Mouse (Mus musculus): Measurements from ENCODE around the gene Tssc4. TPM values are rescaled to one million over a fixed set of nuclear protein-coding genes. Genes with fewer than 3 reads are reported as not detected.

Tssc4 gene
- polyA plus RNA-seq, 1 experiment from 2014 or later = 45.7 TPM

DNA sequence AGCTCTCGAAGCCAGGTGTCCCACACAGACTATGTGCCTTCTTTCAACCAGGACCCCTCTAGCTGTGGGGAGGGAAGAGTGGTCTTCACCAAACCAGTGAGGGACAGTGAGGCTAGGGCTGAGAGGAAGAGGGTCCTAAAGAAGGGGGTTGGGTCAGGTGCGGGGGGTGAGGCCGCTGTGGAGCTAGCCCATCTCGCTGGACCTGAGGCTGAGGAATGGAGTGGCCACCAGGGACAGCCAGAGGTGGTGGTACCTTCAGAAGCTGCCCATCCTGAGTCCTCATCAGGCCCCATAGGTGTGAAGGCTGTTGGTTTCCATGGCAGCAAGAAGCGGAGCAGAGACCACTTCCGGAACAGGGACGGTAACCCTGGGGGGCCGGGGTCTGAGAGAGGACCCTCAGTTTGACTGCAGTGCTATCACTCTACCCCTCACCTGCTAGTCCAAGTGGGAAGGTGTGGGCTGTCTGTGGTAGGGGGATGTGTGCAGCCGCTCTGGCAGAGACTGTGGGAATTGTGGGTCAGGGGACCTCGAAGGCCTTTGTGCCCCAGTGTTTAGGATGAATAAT is 1.5 kb downstream of the Tssc4 start:
- Histone ChIP-seq H3K9ac (peak overlapping the region; percentile 89), H3K4me1 (replicated peaks) (peaks cover 24% of the 10 kb centered on the region), H3K9me3 (replicated peaks) (no peaks in the 10 kb centered on the region), H3K36me3 (peaks cover 27% of the 10 kb centered on the region), H3K27me3 (no peaks in the 10 kb centered on the region), H3K4me3 (peak overlapping the region; percentile 86), H3K27ac (peak overlapping the region; percentile 92; the same call in 1 of the 2 replicates), H3K4me2 (peak overlapping the region; percentile 94)
- no peak for ATAC-seq (replicated peaks; ENCODE audit: insufficient number of reproducible peaks, insufficient read depth, low FRiP score, low read depth)
- WGBS = 92% methylated on average over 10 of the region's 10 CpGs

DNA sequence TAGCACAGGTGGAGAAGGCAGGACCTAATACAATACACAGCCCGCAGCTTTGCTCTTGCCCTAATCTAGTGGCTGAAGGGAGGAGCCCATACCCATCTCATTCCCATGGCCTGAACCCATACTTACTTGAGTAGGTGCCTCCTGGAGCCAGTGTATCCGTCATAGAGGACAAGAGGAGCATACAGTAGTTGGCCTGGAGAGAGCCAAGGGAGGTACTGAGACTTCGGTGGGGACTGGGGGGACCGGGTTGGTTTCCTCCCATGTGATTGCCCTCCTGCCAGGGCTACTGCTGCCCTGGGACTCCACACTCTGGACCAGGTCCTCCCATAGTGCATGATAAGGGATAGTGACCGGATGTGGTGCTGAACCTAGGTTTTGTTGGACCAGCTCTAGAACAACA is 3.6 kb downstream of the Tssc4 start:
- Histone ChIP-seq H3K27me3 (no peaks in the 10 kb centered on the region), H3K4me3 (no peak overlapping the region), H3K4me1 (replicated peaks) (peaks cover 24% of the 10 kb centered on the region), H3K36me3 (peaks cover 7% of the 10 kb centered on the region), H3K4me2 (no peak overlapping the region), H3K9ac (no peak overlapping the region), H3K27ac (no peak overlapping the region), H3K9me3 (replicated peaks) (no peaks in the 10 kb centered on the region)
- no peak for ATAC-seq (replicated peaks; ENCODE audit: insufficient number of reproducible peaks, insufficient read depth, low FRiP score, low read depth)
- 85% methylated on average over 5 of the region's 5 CpGs for WGBS

DNA sequence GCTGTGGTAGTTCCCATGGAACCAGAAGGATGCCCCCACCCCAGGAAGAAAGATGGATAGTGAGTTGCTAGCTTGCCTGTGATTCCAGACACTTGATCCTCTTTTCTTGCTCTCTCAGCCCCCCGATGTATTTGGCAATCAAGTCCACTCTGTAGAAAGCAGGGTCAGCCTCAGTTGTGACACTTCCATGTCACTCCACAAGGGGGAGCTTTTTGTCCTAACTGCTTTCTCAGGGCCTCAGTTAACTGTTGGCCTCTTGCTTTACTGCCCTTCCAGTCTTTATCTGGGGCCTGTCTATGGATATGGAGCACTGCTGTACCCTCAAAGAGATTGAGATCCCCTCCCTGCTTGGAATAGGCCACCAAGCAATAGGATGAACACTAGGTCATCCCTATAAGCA is 4.0 kb downstream of the Tssc4 start:
- Histone ChIP-seq H3K9me3 (replicated peaks) (no peaks in the 10 kb centered on the region), H3K9ac (no peak overlapping the region), H3K27me3 (no peaks in the 10 kb centered on the region), H3K4me3 (no peak overlapping the region), H3K4me1 (replicated peaks) (peaks cover 21% of the 10 kb centered on the region), H3K4me2 (no peak overlapping the region), H3K27ac (no peak overlapping the region), H3K36me3 (0 out of 2 replicates have a peak, but pooled peaks cover 3% of the 10 kb centered on the region)
- no peak for ATAC-seq (replicated peaks; ENCODE audit: insufficient number of reproducible peaks, insufficient read depth, low FRiP score, low read depth)
- WGBS = 55% methylated on average over 1 of the region's 1 CpGs

DNA sequence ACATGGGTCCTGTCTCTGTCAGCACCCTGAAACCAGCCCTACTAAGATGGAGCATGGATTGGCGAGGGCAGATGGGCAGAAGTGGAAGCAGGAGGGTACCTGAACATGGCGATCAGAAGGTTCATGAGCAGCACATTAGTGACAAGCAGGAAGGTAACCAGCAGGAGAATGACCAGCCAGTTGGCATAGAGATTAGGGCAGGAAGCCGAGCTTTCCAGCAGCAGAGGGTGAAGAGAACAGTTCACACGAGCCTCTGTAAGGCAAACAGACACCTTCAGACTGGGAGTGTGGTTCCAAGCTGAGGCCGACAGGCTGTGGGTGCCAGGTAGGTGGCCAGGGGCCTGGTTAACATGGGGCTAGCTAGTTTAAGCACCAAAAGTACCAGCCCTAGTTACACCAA is 6.3 kb downstream of the Tssc4 start:
- Histone ChIP-seq H3K9ac (no peak overlapping the region), H3K36me3 (0 out of 2 replicates have a peak, but pooled peaks cover 3% of the 10 kb centered on the region), H3K4me1 (replicated peaks) (peaks cover 7% of the 10 kb centered on the region), H3K4me2 (no peak overlapping the region), H3K9me3 (replicated peaks) (no peaks in the 10 kb centered on the region), H3K27ac (no peak overlapping the region), H3K27me3 (no peaks in the 10 kb centered on the region), H3K4me3 (no peak overlapping the region)
- WGBS = 75% methylated on average over 5 of the region's 5 CpGs
- ATAC-seq (replicated peaks; ENCODE audit: insufficient number of reproducible peaks, insufficient read depth, low FRiP score, low read depth) = no peak

DNA sequence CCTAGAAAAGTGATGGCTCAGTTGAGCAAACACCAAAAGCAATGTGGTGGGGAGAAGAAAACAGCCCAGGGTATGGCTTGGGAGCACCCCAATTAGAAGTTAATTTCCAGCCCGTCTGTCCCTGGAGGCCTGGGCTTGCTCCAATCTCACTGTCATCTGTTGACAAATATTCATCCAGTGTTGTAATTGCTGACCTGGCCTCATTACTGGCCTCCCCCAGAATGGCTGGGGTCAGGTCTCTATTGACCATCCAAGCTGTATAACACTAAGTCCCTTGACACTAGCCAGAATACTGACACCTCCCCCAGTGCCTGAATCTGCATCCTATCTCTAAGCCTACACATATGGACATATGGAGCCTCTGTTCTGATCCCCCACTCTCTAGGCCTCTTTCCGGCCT is 8.3 kb downstream of the Tssc4 start:
- H3K27ac ChIP-seq = no peak overlapping the region
- H3K4me3 ChIP-seq = no peak overlapping the region
- no peaks in the 10 kb centered on the region for H3K9me3 ChIP-seq (replicated peaks)
- WGBS = 70% methylated on average over 2 of the region's 2 CpGs
- no peaks in the 10 kb centered on the region for H3K27me3 ChIP-seq
- no peak overlapping the region for H3K9ac ChIP-seq
- H3K36me3 ChIP-seq = no peaks in the 10 kb centered on the region
- ATAC-seq (replicated peaks; ENCODE audit: insufficient number of reproducible peaks, insufficient read depth, low FRiP score, low read depth) = no peak
- no peak overlapping the region for H3K4me2 ChIP-seq
- H3K4me1 ChIP-seq (replicated peaks) = no peaks in the 10 kb centered on the region

DNA sequence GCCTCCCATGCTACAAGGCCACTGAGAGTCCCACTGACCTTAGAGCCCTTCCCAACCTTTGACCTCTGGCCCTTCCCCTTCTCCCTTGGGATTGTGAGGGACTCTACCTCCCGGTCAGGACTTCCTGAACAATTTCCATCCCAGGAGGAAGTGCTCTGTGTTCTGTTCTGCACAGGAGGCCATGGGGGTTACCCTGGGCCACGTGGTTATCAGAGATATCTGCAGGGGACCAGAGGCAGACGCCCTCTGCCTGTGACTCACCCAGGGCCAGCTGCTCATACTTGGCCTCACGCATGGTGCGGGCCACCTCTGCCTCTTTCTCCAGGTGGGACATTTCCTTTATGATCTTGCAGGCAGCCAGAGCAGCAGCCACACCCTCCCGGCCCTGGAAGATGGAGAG is 13.0 kb downstream of the Tssc4 start:
- Histone ChIP-seq H3K27ac (no peak overlapping the region), H3K36me3 (no peaks in the 10 kb centered on the region)

DNA sequence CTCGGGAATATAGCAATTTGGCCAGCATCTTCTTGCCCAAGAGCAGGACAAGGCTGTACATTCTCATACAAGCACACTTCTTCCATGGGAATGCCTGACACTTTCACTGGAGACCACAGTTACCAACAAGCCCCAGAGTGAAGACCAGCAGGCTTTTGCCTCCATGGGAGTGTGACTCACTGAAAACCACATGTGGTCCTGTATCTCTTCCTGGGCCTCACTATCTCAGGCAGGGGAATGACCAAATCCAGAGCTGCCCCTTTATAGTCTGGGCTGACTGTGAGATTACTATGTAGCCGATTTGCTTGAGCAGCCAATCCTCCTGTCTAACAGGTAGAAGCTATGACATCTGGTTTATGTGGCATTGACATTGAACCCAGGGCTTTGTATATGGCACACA is 14.7 kb downstream of the Tssc4 start:
- Histone ChIP-seq H3K36me3 (no peaks in the 10 kb centered on the region), H3K9me3 (replicated peaks) (no peaks in the 10 kb centered on the region), H3K4me1 (replicated peaks) (peaks cover 14% of the 10 kb centered on the region), H3K4me3 (no peak overlapping the region), H3K27me3 (no peaks in the 10 kb centered on the region), H3K9ac (no peak overlapping the region), H3K27ac (no peak overlapping the region), H3K4me2 (no peak overlapping the region)
- WGBS = 54% methylated on average over 2 of the region's 2 CpGs
- ATAC-seq (replicated peaks; ENCODE audit: insufficient number of reproducible peaks, insufficient read depth, low FRiP score, low read depth) = no peak

More for the DNA sequence above, 13.0 kb downstream of the Tssc4 start:
- Histone ChIP-seq H3K9me3 (replicated peaks) (no peaks in the 10 kb centered on the region), H3K4me2 (no peak overlapping the region), H3K27me3 (no peaks in the 10 kb centered on the region), H3K4me1 (replicated peaks) (peaks cover 7% of the 10 kb centered on the region), H3K9ac (no peak overlapping the region), H3K4me3 (no peak overlapping the region)
- WGBS = 63% methylated on average over 6 of the region's 6 CpGs
- ATAC-seq (replicated peaks; ENCODE audit: insufficient number of reproducible peaks, insufficient read depth, low FRiP score, low read depth) = no peak

DNA sequence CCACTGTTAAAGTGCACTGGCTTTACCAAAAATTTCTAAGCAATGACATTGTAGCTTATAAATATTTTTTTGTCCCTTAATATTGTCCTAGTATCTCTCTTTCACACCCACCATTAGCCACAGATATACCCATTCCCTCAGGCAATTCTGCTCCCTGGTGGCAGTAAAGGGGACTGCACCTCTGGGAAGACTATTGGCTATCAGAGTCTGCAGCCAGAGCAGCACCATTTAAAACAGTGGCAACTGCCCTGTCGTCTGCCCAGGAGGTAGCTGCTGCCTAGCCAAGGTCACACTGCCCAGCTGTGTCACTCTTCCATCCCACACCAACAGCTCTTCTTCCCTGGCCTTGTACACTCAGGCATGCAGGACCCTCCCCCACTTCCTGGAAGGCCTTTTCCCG is 17.3 kb downstream of the Tssc4 start:
- peak overlapping the region; percentile 39; the same call in 1 of the 2 replicates for H3K4me2 ChIP-seq
- peaks cover 14% of the 10 kb centered on the region for H3K4me1 ChIP-seq (replicated peaks)
- H3K27me3 ChIP-seq = peaks cover 7% of the 10 kb centered on the region
- H3K36me3 ChIP-seq = no peaks in the 10 kb centered on the region
- H3K4me3 ChIP-seq = peak overlapping the region; percentile 21
- peak overlapping the region; percentile 50; the same call in 1 of the 2 replicates for H3K9ac ChIP-seq
- no peaks in the 10 kb centered on the region for H3K9me3 ChIP-seq (replicated peaks)
- peak overlapping the region; percentile 69 for H3K27ac ChIP-seq
- ATAC-seq (replicated peaks; ENCODE audit: insufficient number of reproducible peaks, insufficient read depth, low FRiP score, low read depth) = no peak
- whole genome bisulfite sequencing = 42% methylated on average over 2 of the region's 2 CpGs

DNA sequence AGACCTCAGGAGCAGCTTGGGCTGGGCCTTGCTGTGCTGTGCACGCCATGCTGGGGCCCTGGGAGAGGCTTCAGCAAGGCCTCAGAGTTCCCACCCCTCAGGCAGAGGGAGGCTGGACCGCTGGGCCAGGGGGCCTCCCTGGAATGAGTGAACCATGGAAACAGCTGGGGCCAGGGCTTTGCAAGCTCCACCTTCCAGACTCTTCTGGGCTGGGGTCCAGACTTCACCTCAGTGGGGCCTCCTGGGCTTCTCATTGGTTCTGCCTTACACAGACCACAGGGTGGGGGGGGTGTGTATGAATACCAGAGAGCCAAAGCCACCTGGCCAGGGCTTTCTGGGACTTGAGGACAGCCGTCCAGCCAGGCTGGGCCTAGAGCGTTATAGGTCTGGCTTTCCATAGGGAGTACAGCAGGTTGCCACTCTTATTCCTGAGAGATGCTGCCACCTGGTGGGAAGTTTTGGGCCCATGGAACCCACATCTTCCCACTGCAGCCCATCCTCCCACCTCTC is 18.1 kb downstream of the Tssc4 start:
- H3K27me3 ChIP-seq = peaks cover 10% of the 10 kb centered on the region
- H3K4me3 ChIP-seq = peak overlapping the region; percentile 21
- H3K4me1 ChIP-seq (replicated peaks) = peaks cover 14% of the 10 kb centered on the region
- ATAC-seq (replicated peaks; ENCODE audit: insufficient number of reproducible peaks, insufficient read depth, low FRiP score, low read depth) = peak; percentile 78
- H3K9me3 ChIP-seq (replicated peaks) = no peaks in the 10 kb centered on the region
- no peaks in the 10 kb centered on the region for H3K36me3 ChIP-seq
- H3K4me2 ChIP-seq = peak overlapping the region; percentile 39; the same call in 1 of the 2 replicates
- peak overlapping the region; percentile 69 for H3K27ac ChIP-seq
- WGBS = 22% methylated on average over 4 of the region's 4 CpGs
- peak overlapping the region; percentile 50 for H3K9ac ChIP-seq

DNA sequence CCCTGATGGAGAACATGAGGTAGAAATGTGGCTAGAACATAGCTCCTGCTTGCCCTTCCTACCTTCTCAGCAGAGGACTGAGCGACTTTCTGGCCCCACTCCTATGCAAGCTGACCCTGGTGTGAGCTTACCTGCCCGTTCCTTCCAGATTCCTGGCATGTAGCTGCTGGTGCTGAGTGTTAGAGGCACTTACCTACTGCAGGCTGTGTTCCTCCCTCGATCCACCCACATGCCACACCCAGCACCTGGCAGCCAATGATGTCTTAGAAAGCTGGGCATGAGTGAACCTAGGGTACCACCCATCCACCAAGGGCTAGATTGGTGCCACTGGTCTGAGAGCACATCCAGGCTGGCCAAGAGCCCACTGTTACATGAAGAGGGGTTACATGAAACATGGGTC is 24.8 kb downstream of the Tssc4 start:
- H3K4me1 ChIP-seq (replicated peaks) = peaks cover 8% of the 10 kb centered on the region; the same call in 1 of the 2 replicates
- no peak overlapping the region for H3K4me3 ChIP-seq
- no peak overlapping the region for H3K27ac ChIP-seq
- 81% methylated on average over 3 of the region's 3 CpGs for WGBS
- no peaks in the 10 kb centered on the region for H3K9me3 ChIP-seq (replicated peaks)
- H3K9ac ChIP-seq = no peak overlapping the region
- peaks cover 12% of the 10 kb centered on the region for H3K27me3 ChIP-seq
- H3K4me2 ChIP-seq = no peak overlapping the region
- ATAC-seq (replicated peaks; ENCODE audit: insufficient number of reproducible peaks, insufficient read depth, low FRiP score, low read depth) = no peak
- no peaks in the 10 kb centered on the region for H3K36me3 ChIP-seq

DNA sequence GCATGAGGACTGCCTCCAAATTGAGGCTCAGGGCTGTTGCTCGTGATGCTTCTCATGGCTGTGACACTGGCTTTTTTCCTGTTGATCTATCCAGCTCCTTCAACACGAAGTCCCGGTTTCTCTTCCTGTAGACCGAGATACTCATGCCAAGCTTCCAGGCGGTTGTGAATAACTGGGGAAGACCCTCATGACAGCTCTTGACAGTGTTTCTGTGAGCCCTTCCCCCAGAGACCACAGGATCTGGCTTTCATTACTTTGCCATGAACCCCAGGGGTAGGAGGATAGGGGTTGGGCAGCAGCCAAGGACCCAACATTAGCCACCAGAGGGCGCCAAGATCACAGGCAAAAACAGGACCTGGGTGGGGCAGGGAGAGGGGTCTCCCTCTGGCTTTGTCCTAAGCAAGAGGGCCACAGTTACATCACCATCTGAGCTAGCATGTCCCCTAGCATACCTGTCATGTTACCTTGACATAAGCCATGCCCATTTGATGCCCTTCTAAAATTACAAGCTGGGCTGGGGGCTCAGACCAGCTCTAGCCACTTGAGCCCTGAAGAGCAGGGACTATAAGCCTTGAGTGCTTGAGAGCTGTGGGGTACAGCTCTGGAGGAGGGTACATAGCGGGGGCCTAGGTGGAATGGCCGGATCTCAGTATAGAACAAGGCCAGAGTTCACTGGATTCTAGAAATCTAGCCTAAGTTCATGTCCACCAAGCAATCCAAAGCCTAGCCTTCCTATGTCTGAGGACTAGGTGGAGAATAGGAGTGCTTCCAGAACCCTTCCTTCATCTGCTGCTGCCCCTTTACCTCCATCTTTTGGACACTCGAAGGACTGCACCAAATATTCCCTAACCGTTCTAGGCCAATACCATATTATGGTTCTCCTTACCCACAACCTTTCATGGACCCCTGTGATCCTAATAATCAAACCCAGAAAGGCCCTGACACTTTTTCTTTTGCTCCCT is 25.8 kb downstream of the Tssc4 start, which contains the start of gene Trpm5:
TSS of gene Trpm5 (minus strand) at position 51 of the 962 bp plus-strand sequence.
- H3K4me3 ChIP-seq = no peak within 1 kb of the TSS
- no peaks in the 10 kb centered on the region for H3K9me3 ChIP-seq (replicated peaks)
- H3K36me3 ChIP-seq = no peaks in the 10 kb centered on the region
- H3K27me3 ChIP-seq = peaks cover 6% of the 10 kb centered on the region; the same call in 1 of the 2 replicates
- peak; percentile 47; the same call in 1 of the 2 replicates for ATAC-seq (replicated peaks; ENCODE audit: insufficient number of reproducible peaks, insufficient read depth, low FRiP score, low read depth)
- no peak within 1 kb of the TSS for H3K27ac ChIP-seq
- 32% methylated on average over 10 of the region's 10 CpGs for WGBS
- peaks cover 8% of the 10 kb centered on the region; the same call in 1 of the 2 replicates for H3K4me1 ChIP-seq (replicated peaks)
- no peak within 1 kb of the TSS for H3K4me2 ChIP-seq
- H3K9ac ChIP-seq = no peak within 1 kb of the TSS; the same call in 1 of the 2 replicates

Data from heart, embryonic 15.5 days (tissue).